Mouse (Mus musculus): ENCODE results near the gene Aicda. TPM values are rescaled to one million over a fixed set of nuclear protein-coding genes. Genes with fewer than 3 reads are reported as not detected.

The Aicda gene
- polyA plus RNA-seq, 1 experiment: not detected

DNA sequence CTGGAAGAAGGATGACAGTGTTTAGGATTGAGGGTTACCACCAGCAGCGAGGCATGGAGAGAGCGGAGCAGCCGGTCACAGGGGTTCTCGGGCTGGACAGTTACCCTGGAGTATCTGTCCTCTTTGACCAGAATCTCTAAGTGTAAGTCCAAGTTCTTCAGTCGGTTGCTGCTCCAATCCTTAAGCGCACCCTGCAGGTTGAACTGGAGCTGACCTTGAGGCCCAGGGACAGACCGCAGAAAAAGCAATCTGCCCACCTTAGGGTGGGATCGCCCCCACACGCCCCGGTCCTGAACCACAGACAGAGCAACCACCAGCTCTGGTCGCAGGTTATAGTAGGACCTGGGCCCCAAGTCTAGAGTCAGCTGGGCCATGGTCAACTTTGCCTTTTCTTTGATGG is 53.1 kb downstream of the Aicda start:
- TF ChIP-seq POLR2A (IDR thresholded peaks at IDR 0.05; ENCODE audit: borderline replicate concordance, control insufficient read depth, low read depth, low read length) (no peak), CTCF (IDR thresholded peaks at IDR 0.05; ENCODE audit: control insufficient read depth, insufficient read depth, low read length) (no peak)
- 90% methylated on average over 11 of the region's 11 CpGs for WGBS
- Histone ChIP-seq H3K27ac (ENCODE audit: control insufficient read depth, insufficient read depth, low read depth, low read length, poor library complexity) (no peak overlapping the region), H3K4me1 (ENCODE audit: control insufficient read depth, insufficient read depth, low read length) (peaks cover 1% of the 10 kb centered on the region; the same call in 1 of the 2 replicates), H3K4me3 (replicated peaks; ENCODE audit: control insufficient read depth, low read depth, low read length) (no peak overlapping the region)

DNA sequence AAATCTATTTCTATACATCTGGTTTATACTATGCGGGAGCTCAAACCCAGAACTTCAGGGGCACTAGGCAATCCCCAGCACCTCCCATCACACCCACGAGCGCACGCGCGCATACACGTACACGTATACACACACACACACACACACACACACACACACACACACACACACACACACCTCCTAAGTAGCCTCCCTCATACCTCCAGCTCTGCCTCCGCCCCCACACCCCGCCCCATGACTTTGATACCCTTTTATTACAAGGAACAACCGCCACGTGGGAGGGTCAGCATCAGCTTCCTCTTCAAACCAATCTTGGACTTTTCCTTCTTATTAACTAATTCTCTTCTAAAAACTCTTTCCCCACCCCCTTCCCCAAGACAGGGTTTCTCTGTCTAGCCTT is 54.1 kb downstream of the Aicda start:
- TF ChIP-seq POLR2A (IDR thresholded peaks at IDR 0.05; ENCODE audit: borderline replicate concordance, control insufficient read depth, low read depth, low read length) (no peak), CTCF (IDR thresholded peaks at IDR 0.05; ENCODE audit: control insufficient read depth, insufficient read depth, low read length) (no peak)
- Histone ChIP-seq H3K4me1 (ENCODE audit: control insufficient read depth, insufficient read depth, low read length) (peaks cover 1% of the 10 kb centered on the region; the same call in 1 of the 2 replicates), H3K27ac (ENCODE audit: control insufficient read depth, insufficient read depth, low read depth, low read length, poor library complexity) (no peak overlapping the region), H3K4me3 (replicated peaks; ENCODE audit: control insufficient read depth, low read depth, low read length) (no peak overlapping the region)
- WGBS: 69% methylated on average over 12 of the region's 12 CpGs

DNA sequence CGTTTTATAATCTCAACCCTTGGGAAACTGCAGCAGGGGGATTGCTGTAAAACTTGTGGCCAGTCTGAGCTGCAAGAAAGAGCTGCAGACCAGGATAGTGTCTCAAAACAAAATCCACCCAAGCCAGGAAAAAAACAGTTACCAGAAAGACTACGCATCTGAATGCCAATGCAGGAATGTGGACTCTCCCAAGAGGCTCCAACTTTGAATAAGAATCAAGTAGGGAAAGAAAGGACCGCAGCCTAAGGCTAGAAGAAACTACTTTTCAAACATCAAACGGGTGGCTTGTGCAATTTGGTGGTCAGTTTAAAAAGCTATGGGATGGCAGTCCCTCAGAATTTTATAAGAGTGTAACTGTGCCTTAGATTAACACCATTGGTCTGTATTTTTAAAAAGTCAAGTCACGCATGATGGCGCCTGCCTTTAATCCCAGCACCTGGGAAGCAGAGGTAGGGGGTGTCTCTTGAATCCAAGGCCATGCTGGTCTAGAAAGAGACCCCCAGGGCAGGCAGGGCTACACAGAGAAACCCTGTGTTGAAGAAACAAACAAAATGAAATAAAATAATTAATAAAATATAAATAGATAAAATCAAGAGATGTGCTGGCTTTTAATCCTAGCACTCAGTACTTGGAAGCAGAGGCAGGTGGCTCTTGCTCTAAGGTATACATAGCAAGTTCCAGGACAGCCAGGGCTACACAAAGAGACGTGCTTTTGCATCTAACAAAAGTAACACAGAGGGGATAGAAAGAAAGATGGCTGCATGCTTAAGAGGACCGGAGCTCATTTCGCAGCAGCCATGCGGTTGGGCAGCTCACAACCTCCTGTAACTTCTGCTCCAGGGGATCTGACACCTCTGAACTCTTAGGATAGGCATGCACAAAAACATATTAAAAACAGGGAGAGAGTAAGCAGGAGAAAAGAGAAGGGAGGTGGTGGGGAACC is 55.1 kb downstream of the Aicda start:
- TF ChIP-seq POLR2A (IDR thresholded peaks at IDR 0.05; ENCODE audit: borderline replicate concordance, control insufficient read depth, low read depth, low read length): no peak
- no peak for TF ChIP-seq CTCF (IDR thresholded peaks at IDR 0.05; ENCODE audit: control insufficient read depth, insufficient read depth, low read length)
- Histone ChIP-seq H3K4me3 (replicated peaks; ENCODE audit: control insufficient read depth, low read depth, low read length) (no peak overlapping the region), H3K27ac (ENCODE audit: control insufficient read depth, insufficient read depth, low read depth, low read length, poor library complexity) (no peak overlapping the region), H3K4me1 (ENCODE audit: control insufficient read depth, insufficient read depth, low read length) (peaks cover 1% of the 10 kb centered on the region; the same call in 1 of the 2 replicates)
- 67% methylated on average over 10 of the region's 10 CpGs for WGBS

DNA sequence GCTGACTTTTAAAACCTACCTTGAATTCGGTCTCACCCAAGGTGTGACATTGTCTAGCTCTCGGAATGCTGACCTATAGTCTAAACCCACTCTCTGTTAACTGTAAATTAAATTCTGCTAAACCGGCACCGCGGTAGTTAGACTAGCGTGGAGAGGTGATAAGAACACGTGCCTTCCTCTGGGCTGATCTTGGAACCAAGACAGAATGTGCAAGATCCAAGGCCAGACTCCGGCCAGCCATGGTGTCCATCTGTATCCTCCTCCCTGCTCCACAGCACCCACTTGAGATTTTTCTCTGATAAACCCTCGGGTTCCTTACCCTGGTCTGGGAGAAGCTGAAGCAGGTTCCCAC is 55.8 kb downstream of the Aicda start:
- peaks cover 1% of the 10 kb centered on the region; the same call in 1 of the 2 replicates for H3K4me1 ChIP-seq (ENCODE audit: control insufficient read depth, insufficient read depth, low read length)
- no peak overlapping the region for H3K27ac ChIP-seq (ENCODE audit: control insufficient read depth, insufficient read depth, low read depth, low read length, poor library complexity)
- H3K4me3 ChIP-seq (replicated peaks; ENCODE audit: control insufficient read depth, low read depth, low read length): no peak overlapping the region
- 52% methylated on average over 9 of the region's 9 CpGs for WGBS
- TF ChIP-seq CTCF (IDR thresholded peaks at IDR 0.05; ENCODE audit: control insufficient read depth, insufficient read depth, low read length) (no peak), POLR2A (IDR thresholded peaks at IDR 0.05; ENCODE audit: borderline replicate concordance, control insufficient read depth, low read depth, low read length) (no peak)

DNA sequence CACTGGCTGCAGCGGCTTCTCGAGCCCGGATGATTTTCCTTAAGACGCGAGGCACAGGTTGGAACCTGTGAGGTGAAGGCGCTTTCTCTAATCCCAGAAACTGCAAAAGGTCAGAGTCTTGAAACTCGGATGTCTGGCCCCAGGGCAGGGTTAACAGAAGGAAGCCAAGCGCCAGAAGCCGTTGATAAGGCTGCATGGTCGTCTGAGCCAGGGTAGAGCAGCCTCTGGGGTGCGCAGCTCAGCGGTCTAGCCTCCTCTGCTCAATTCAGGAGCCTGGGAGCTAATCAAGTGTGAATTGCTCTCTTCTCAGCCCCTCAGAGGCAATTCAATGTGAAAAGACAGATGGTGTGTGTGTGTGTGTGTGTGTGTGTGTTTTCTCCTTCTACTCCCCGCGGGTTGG is 56.2 kb downstream of the Aicda start, which contains the start of gene Gdf3:
Gdf3 (minus strand) TSS at position 317 of the 400 bp plus-strand sequence.
- H3K4me1 ChIP-seq (ENCODE audit: control insufficient read depth, insufficient read depth, low read length): no peaks in the 10 kb centered on the region; the same call in 1 of the 2 replicates

DNA sequence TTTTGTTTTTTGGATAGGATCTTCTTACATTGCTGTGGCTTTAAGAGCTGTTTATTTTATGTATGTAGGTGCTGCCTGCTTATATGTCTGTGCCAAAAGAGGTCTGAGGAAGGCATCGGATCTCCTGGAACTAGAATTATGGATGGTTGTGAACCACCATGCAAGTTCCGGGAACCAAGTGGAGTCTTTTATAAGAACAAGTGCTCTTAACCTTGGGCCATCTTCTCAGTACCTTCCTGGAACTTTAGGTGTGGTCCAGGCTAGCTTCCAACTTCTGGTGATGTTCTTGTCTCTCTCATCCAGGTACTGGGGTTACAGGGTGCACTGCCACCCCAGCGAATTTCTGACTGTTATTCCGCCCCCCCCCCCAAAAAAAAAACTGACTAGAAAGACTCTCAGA is 58.8 kb downstream of the Aicda start:
- 89% methylated on average over 4 of the region's 4 CpGs for WGBS
- no peak for TF ChIP-seq CTCF (IDR thresholded peaks at IDR 0.05; ENCODE audit: control insufficient read depth, insufficient read depth, low read length)
- no peak for TF ChIP-seq POLR2A (IDR thresholded peaks at IDR 0.05; ENCODE audit: borderline replicate concordance, control insufficient read depth, low read depth, low read length)
- Histone ChIP-seq H3K27ac (ENCODE audit: control insufficient read depth, insufficient read depth, low read depth, low read length, poor library complexity) (no peak overlapping the region), H3K4me1 (ENCODE audit: control insufficient read depth, insufficient read depth, low read length) (no peaks in the 10 kb centered on the region), H3K4me3 (replicated peaks; ENCODE audit: control insufficient read depth, low read depth, low read length) (no peak overlapping the region)

More for the DNA sequence above, 56.2 kb downstream of the Aicda start, which contains the start of gene Gdf3:
- Histone ChIP-seq H3K27ac (ENCODE audit: control insufficient read depth, insufficient read depth, low read depth, low read length, poor library complexity) (no peak within 1 kb of the TSS), H3K4me3 (replicated peaks; ENCODE audit: control insufficient read depth, low read depth, low read length) (no peak within 1 kb of the TSS)
- 54% methylated on average over 14 of the region's 14 CpGs for WGBS
- TF ChIP-seq POLR2A (IDR thresholded peaks at IDR 0.05; ENCODE audit: borderline replicate concordance, control insufficient read depth, low read depth, low read length) (no peak), CTCF (IDR thresholded peaks at IDR 0.05; ENCODE audit: control insufficient read depth, insufficient read depth, low read length) (no peak)

Other genes with a start within 250 kb of the Aicda start
- 37.2 and 37.7 TPM in 2 replicates for gene M6pr, start 245.1 kb upstream of the Aicda start, polyA plus RNA-seq (2011; ENCODE audit: insufficient read depth, insufficient read length, low replicate concordance, missing spikeins)
- gene Phc1, start 213.2 kb upstream of the Aicda start, polyA plus RNA-seq (2011; ENCODE audit: insufficient read depth, insufficient read length, low replicate concordance, missing spikeins): 4.0 and 13.6 TPM in 2 replicates
- gene Rimklb, start 55.0 kb upstream of the Aicda start, polyA plus RNA-seq (2011; ENCODE audit: insufficient read depth, insufficient read length, low replicate concordance, missing spikeins): 10.0 TPM in 1 of 2 replicates, not detected in the other
- 4.1 TPM in 1 of 2 replicates, not detected in the other for gene Mfap5, start 48.0 kb upstream of the Aicda start, polyA plus RNA-seq (2011; ENCODE audit: insufficient read depth, insufficient read length, low replicate concordance, missing spikeins)
- gene Apobec1, start 48.6 kb downstream of the Aicda start, polyA plus RNA-seq (2011; ENCODE audit: insufficient read depth, insufficient read length, low replicate concordance, missing spikeins): 9.8 and 23.3 TPM in 2 replicates
- 2.0 and 8.2 TPM in 2 replicates for gene Gdf3, start 56.3 kb downstream of the Aicda start, polyA plus RNA-seq (2011; ENCODE audit: insufficient read depth, insufficient read length, low replicate concordance, missing spikeins)
- 1.8 TPM in 1 of 2 replicates, not detected in the other for gene Dppa3, start 72.6 kb downstream of the Aicda start, polyA plus RNA-seq (2011; ENCODE audit: insufficient read depth, insufficient read length, low replicate concordance, missing spikeins)
- gene Nanog, start 153.7 kb downstream of the Aicda start, polyA plus RNA-seq (2011; ENCODE audit: insufficient read depth, insufficient read length, low replicate concordance, missing spikeins): 18.2 TPM in 1 of 2 replicates, not detected in the other
- 45.2 and 88.2 TPM in 2 replicates for gene Slc2a3, start 247.8 kb downstream of the Aicda start, polyA plus RNA-seq (2011; ENCODE audit: insufficient read depth, insufficient read length, low replicate concordance, missing spikeins)